Mouse (Mus musculus): ENCODE data around the gene Hist1h2ag.

GRCm38 (mm10) chr13:22021581-22021980 is 21.2 kb downstream of the Hist1h2ag start:
- TF ChIP-seq TAL1 (IDR thresholded peaks at IDR 0.05; ENCODE audit: low read length) (no peak), GATA1 (IDR thresholded peaks at IDR 0.05; ENCODE audit: low read length) (no peak)
